In the genomic region with DNA sequence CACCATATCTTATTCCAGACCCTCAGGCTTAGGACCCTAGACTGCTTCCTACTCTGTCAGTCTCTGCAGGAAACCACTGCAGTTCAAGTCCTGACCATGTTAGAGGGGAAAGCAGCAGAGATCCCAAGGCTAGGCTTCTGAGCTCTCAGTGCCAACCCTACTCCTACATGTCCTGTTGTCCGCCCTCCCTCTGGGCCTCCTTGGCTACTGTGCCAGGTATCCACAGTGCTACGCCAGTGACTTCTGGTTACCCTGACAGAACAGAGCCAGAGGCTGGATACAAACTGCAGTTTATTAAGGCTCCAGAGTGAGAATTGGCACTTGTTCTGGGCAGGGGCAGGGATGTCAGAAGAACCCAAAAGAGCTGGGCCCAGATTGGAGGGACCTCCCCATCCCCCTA, we compare ENCODE assay signal across 10 mouse cellular contexts. TPM values are rescaled to one million over a fixed set of nuclear protein-coding genes. Genes with fewer than 3 reads are reported as not detected.
DNase-seq lines count a peak whose midpoint lies in the region; ATAC-seq and TF ChIP-seq lines count a peak whose summit lies in the region.
"Had no signal": no experiment of that assay in that cellular context is flagged by ENCODE, and none has a peak within 500 bp of the region (broad histone marks: within the 10 kb centered on the region; RNA-seq: fewer than 3 reads in every experiment).

No protein-coding gene starts in this region.

- DNase-seq in adrenal gland, postnatal 14 days = peak; percentile 33
- no peak for DNase-seq in adrenal gland, postnatal 25 days
- no peak for DNase-seq in kidney, postnatal 0 days (ENCODE audit: low spot score)
- DNase-seq in kidney, adult 8-10 months = no peak
- peak; percentile 56 to 69 for DNase-seq in cerebellum, adult 2 months
- DNase-seq in hindbrain, postnatal 0 days (ENCODE audit: low spot score) = peak; percentile 37
- DNase-seq in heart, embryonic 10.5 days (ENCODE audit: low spot score) = no peak
- no peak for DNase-seq in spleen, postnatal 14 days (ENCODE audit: low spot score in 2 of 2)

- ATAC-seq in kidney, postnatal 0 days (replicated peaks; ENCODE audit: low FRiP score, low read depth) = peak; percentile 16; the same call in 1 of the 2 replicates
- ATAC-seq in hindbrain, postnatal 0 days = peak; percentile 33

- peaks cover 11% of the 10 kb centered on the region; the same call in 1 of the 2 replicates for H3K36me3 ChIP-seq in kidney, postnatal 0 days (ENCODE audit: insufficient read depth, low read length)
- H3K36me3 ChIP-seq in hindbrain, postnatal 0 days (ENCODE audit: insufficient read depth, low read length) = peaks cover 48% of the 10 kb centered on the region
- H3K36me3 ChIP-seq in heart, embryonic 10.5 days = peaks cover 66% of the 10 kb centered on the region

- H3K4me1 ChIP-seq in kidney, postnatal 0 days (replicated peaks; ENCODE audit: insufficient read depth, low read length) = peaks cover 3% of the 10 kb centered on the region; the same call in 1 of the 2 replicates
- H3K4me1 ChIP-seq in cerebellum, adult 2 months (ENCODE audit: control insufficient read depth, insufficient read depth, low read length) = no peaks in the 10 kb centered on the region; the same call in 1 of the 2 replicates
- no peaks in the 10 kb centered on the region for H3K4me1 ChIP-seq in hindbrain, postnatal 0 days (ENCODE audit: insufficient read depth, low read length)
- H3K4me1 ChIP-seq in heart, embryonic 10.5 days = peaks cover 6% of the 10 kb centered on the region

- H3K9ac ChIP-seq in kidney, postnatal 0 days (ENCODE audit: low read depth, low read length) = no peak overlapping the region
- no peak overlapping the region for H3K9ac ChIP-seq in hindbrain, postnatal 0 days (replicated peaks; ENCODE audit: low read length)

- no peak overlapping the region for H3K4me3 ChIP-seq in kidney, postnatal 0 days (replicated peaks; ENCODE audit: low read depth, low read length)
- no peak overlapping the region for H3K4me3 ChIP-seq in cerebellum, adult 2 months (replicated peaks; ENCODE audit: insufficient read depth, low read depth, low read length)
- no peak overlapping the region for H3K4me3 ChIP-seq in hindbrain, postnatal 0 days (ENCODE audit: low read length)
- H3K4me3 ChIP-seq in heart, embryonic 10.5 days = no peak overlapping the region

- TF ChIP-seq CTCF in kidney, postnatal 0 days (IDR thresholded peaks at IDR 0.05; ENCODE audit: low read depth) = no peak
- TF ChIP-seq CTCF in cerebellum, adult 2 months (IDR thresholded peaks at IDR 0.05; ENCODE audit: borderline replicate concordance, insufficient read depth, low read depth, low read length) = no peak
- peak; percentile 40 for TF ChIP-seq CTCF in hindbrain, postnatal 0 days (IDR thresholded peaks at IDR 0.05; ENCODE audit: low read depth)

- no peaks in the 10 kb centered on the region for H3K9me3 ChIP-seq in kidney, postnatal 0 days (replicated peaks; ENCODE audit: low read length)
- H3K9me3 ChIP-seq in hindbrain, postnatal 0 days (ENCODE audit: low read length) = no peaks in the 10 kb centered on the region
- H3K9me3 ChIP-seq in heart, embryonic 10.5 days = no peaks in the 10 kb centered on the region
- H3K9me3 ChIP-seq: G1E had no signal

- H3K27ac ChIP-seq in kidney, postnatal 0 days = no peak overlapping the region
- peak overlapping the region; percentile 0; the same call in 1 of the 2 replicates for H3K27ac ChIP-seq in cerebellum, adult 2 months (ENCODE audit: insufficient read depth, low read length)
- peak overlapping the region; percentile 76; the same call in 1 of the 2 replicates for H3K27ac ChIP-seq in hindbrain, postnatal 0 days
- H3K27ac ChIP-seq in heart, embryonic 10.5 days = no peak overlapping the region

- H3K27me3 ChIP-seq in kidney, postnatal 0 days (ENCODE audit: insufficient read depth, low read length) = no peaks in the 10 kb centered on the region
- H3K27me3 ChIP-seq in cerebellum, adult 2 months (ENCODE audit: control insufficient read depth, insufficient read depth, low read length) = no peaks in the 10 kb centered on the region
- no peaks in the 10 kb centered on the region for H3K27me3 ChIP-seq in hindbrain, postnatal 0 days (ENCODE audit: insufficient read depth, low read length)
- H3K27me3 ChIP-seq in heart, embryonic 10.5 days (ENCODE audit: insufficient read depth, poor library complexity, severe bottlenecking) = no peaks in the 10 kb centered on the region

- H3K4me2 ChIP-seq in kidney, postnatal 0 days (ENCODE audit: low read length) = no peak overlapping the region
- H3K4me2 ChIP-seq in hindbrain, postnatal 0 days (ENCODE audit: low read depth, low read length) = no peak overlapping the region

- no peak for TF ChIP-seq POLR2A in cerebellum, adult 2 months (IDR thresholded peaks at IDR 0.05; ENCODE audit: borderline replicate concordance, insufficient read depth, low read length)

- WGBS in kidney, postnatal 0 days = 96% methylated on average over 2 of the region's 2 CpGs
- WGBS in cerebellum, adult 2 months = 7% methylated on average over 2 of the region's 2 CpGs
- WGBS in hindbrain, postnatal 0 days = 63% methylated on average over 2 of the region's 2 CpGs
- WGBS in heart, embryonic 10.5 days = 89% methylated on average over 2 of the region's 2 CpGs

RNA-seq across cellular contexts. Expression of a gene that starts 0.7 kb away (rescaled TPM):
- total RNA-seq in adrenal gland, postnatal 14 days (2021) = 74.8 and 75.4 TPM in 2 replicates
- 88.3 and 122 TPM in 2 replicates for total RNA-seq in adrenal gland, postnatal 25 days (2021)
- 114 and 123 TPM in 2 replicates for polyA plus RNA-seq in kidney, postnatal 0 days (2015; fragmentation: Nextera tagmentation; extraction: Ambion mirVana)
- polyA plus RNA-seq in cerebellum, adult 2 months (2012; rRNA removed) = 92.1 and 115 TPM in 2 replicates
- total RNA-seq in hindbrain, postnatal 0 days (2014; rRNA removed) = 64.6 and 74.7 TPM in 2 replicates
- polyA plus RNA-seq in hindbrain, postnatal 0 days (2015; fragmentation: Nextera tagmentation; extraction: Ambion mirVana) = 47.1 and 53.7 TPM in 2 replicates
- 76.5 and 95.2 TPM in 2 replicates for polyA plus RNA-seq in heart, embryonic 10.5 days (2016; fragmentation: Nextera tagmentation; extraction: Ambion mirVana)

RNA-seq across cellular contexts. Expression of a gene that starts 8.6 kb away (rescaled TPM):
- total RNA-seq in adrenal gland, postnatal 14 days (2021) = 161 and 179 TPM in 2 replicates
- 198 and 204 TPM in 2 replicates for total RNA-seq in adrenal gland, postnatal 25 days (2021)
- 139 and 167 TPM in 2 replicates for polyA plus RNA-seq in kidney, postnatal 0 days (2015; fragmentation: Nextera tagmentation; extraction: Ambion mirVana)
- polyA plus RNA-seq in cerebellum, adult 2 months (2012; rRNA removed) = 177 and 182 TPM in 2 replicates
- total RNA-seq in hindbrain, postnatal 0 days (2014; rRNA removed) = 83.8 and 111 TPM in 2 replicates
- polyA plus RNA-seq in hindbrain, postnatal 0 days (2015; fragmentation: Nextera tagmentation; extraction: Ambion mirVana) = 120 and 124 TPM in 2 replicates
- polyA plus RNA-seq in heart, embryonic 10.5 days (2016; fragmentation: Nextera tagmentation; extraction: Ambion mirVana) = 153 and 184 TPM in 2 replicates

RNA-seq across cellular contexts. Expression of a gene that starts 15.5 kb away (rescaled TPM):
- total RNA-seq in adrenal gland, postnatal 14 days (2021) = 16.2 and 19.3 TPM in 2 replicates
- 19.1 and 27.7 TPM in 2 replicates for total RNA-seq in adrenal gland, postnatal 25 days (2021)
- 34.4 and 36.3 TPM in 2 replicates for polyA plus RNA-seq in kidney, postnatal 0 days (2015; fragmentation: Nextera tagmentation; extraction: Ambion mirVana)
- polyA plus RNA-seq in cerebellum, adult 2 months (2012; rRNA removed) = 16.2 and 16.4 TPM in 2 replicates
- total RNA-seq in hindbrain, postnatal 0 days (2014; rRNA removed) = 14.5 TPM in 2 replicates
- 18.9 and 20.8 TPM in 2 replicates for polyA plus RNA-seq in hindbrain, postnatal 0 days (2015; fragmentation: Nextera tagmentation; extraction: Ambion mirVana)
- polyA plus RNA-seq in heart, embryonic 10.5 days (2016; fragmentation: Nextera tagmentation; extraction: Ambion mirVana) = 30.9 and 40.6 TPM in 2 replicates

RNA-seq across cellular contexts. Expression of a gene that starts 16.3 kb away (rescaled TPM):
- 133 and 145 TPM in 2 replicates for total RNA-seq in adrenal gland, postnatal 14 days (2021)
- 150 and 158 TPM in 2 replicates for total RNA-seq in adrenal gland, postnatal 25 days (2021)
- polyA plus RNA-seq in kidney, postnatal 0 days (2015; fragmentation: Nextera tagmentation; extraction: Ambion mirVana) = 318 and 342 TPM in 2 replicates
- 182 and 190 TPM in 2 replicates for polyA plus RNA-seq in cerebellum, adult 2 months (2012; rRNA removed)
- 128 and 134 TPM in 2 replicates for total RNA-seq in hindbrain, postnatal 0 days (2014; rRNA removed)
- polyA plus RNA-seq in hindbrain, postnatal 0 days (2015; fragmentation: Nextera tagmentation; extraction: Ambion mirVana) = 159 and 165 TPM in 2 replicates
- 371 and 403 TPM in 2 replicates for polyA plus RNA-seq in heart, embryonic 10.5 days (2016; fragmentation: Nextera tagmentation; extraction: Ambion mirVana)

RNA-seq across cellular contexts. Expression of a gene that starts 34.7 kb away (rescaled TPM):
- total RNA-seq in adrenal gland, postnatal 14 days (2021) = 11.7 and 14.6 TPM in 2 replicates
- total RNA-seq in adrenal gland, postnatal 25 days (2021) = 5.4 and 10.0 TPM in 2 replicates
- polyA plus RNA-seq in kidney, postnatal 0 days (2015; fragmentation: Nextera tagmentation; extraction: Ambion mirVana) = 5.6 and 6.1 TPM in 2 replicates
- polyA plus RNA-seq in cerebellum, adult 2 months (2012; rRNA removed) = 4.5 and 5.0 TPM in 2 replicates
- 96.9 and 109 TPM in 2 replicates for total RNA-seq in hindbrain, postnatal 0 days (2014; rRNA removed)
- 6.0 and 6.6 TPM in 2 replicates for polyA plus RNA-seq in hindbrain, postnatal 0 days (2015; fragmentation: Nextera tagmentation; extraction: Ambion mirVana)
- polyA plus RNA-seq in heart, embryonic 10.5 days (2016; fragmentation: Nextera tagmentation; extraction: Ambion mirVana) = 4.2 and 8.6 TPM in 2 replicates
- total RNA-seq: monocyte, adult 5-6 weeks had no signal
- polyA plus RNA-seq: G1E had no signal

Comparison
In these comparisons a context has a peak if more than half of its experiments do, and no peak if none do; other contexts are left out.
1. DNase-seq: peak in adrenal gland, postnatal 14 days (single experiment), cerebellum, adult 2 months (2 of 2) and hindbrain, postnatal 0 days (single experiment); none in adrenal gland, postnatal 25 days (single experiment), kidney, postnatal 0 days (single experiment), kidney, adult 8-10 months (0 of 2), heart, embryonic 10.5 days (single experiment) and spleen, postnatal 14 days (0 of 2).
2. H3K27ac ChIP-seq: peak in cerebellum, adult 2 months (single experiment) and hindbrain, postnatal 0 days (single experiment); none in kidney, postnatal 0 days (single experiment) and heart, embryonic 10.5 days (single experiment).